Mouse (Mus musculus) layer of hippocampus, adult 18-20 months (tissue): ENCODE results near the gene Nutm1. TPM values are rescaled to one million over a fixed set of nuclear protein-coding genes. Genes with fewer than 3 reads are reported as not detected.

Experiments used
- DNase-seq, 2 experiments: peaks; one replicate each; pipeline ENCODE4 v3.0.0; 2022; ENCODE audit warnings: low spot score in 2 of 2
- total RNA-seq, 2 experiments: library from RNA; stranded (reverse); gene quantifications; 2 replicates each; pipeline ENCODE4 v1.2.3; 2021

Gene Nutm1
- total RNA-seq, 2 experiments from 2014 or later: not detected

DNA sequence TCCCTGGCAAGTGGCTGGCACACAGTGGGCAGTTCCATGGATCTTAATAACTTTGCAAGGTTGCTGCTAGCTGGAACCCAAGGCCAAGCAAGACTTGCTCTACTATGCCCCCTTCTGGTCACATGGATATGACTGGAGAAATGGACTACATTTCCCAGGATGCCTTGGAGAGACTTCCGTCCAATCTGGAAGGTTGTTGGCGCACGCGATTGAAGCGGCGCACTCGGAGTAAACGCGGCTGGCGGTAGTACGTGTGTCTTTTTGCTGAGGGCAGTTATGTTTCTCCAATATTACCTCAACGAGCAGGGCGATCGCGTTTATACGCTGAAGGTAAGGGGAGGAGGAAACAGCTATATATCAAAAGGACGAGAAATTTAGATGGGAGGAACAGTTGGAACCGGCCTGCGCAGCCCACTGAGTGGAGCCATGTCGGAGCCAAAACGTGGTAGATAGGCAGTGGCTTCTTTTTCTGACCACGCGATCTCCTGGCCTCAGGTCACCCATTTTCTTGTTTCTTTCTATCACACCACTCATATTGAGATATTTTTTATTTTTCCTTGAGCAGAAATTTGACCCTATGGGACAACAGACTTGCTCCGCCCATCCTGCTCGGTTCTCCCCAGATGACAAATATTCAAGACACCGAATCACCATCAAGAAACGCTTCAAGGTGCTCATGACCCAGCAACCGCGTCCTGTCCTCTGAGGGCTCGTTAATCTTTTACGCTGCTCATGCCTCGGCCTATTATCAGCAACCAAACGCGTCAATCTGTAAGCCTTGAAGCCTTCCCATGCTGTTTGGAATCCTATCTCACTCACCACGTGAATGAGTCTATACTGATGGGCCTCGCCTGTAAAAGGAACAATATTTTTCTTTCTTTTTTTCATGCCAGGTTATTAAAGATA is 2.9 kb upstream of the Nutm1 start, which contains the start of gene Nop10:
Nop10 (plus strand) TSS at position 179 of the 906 bp plus-strand sequence.
- DNase-seq: peak; percentile 86 to 95

DNA sequence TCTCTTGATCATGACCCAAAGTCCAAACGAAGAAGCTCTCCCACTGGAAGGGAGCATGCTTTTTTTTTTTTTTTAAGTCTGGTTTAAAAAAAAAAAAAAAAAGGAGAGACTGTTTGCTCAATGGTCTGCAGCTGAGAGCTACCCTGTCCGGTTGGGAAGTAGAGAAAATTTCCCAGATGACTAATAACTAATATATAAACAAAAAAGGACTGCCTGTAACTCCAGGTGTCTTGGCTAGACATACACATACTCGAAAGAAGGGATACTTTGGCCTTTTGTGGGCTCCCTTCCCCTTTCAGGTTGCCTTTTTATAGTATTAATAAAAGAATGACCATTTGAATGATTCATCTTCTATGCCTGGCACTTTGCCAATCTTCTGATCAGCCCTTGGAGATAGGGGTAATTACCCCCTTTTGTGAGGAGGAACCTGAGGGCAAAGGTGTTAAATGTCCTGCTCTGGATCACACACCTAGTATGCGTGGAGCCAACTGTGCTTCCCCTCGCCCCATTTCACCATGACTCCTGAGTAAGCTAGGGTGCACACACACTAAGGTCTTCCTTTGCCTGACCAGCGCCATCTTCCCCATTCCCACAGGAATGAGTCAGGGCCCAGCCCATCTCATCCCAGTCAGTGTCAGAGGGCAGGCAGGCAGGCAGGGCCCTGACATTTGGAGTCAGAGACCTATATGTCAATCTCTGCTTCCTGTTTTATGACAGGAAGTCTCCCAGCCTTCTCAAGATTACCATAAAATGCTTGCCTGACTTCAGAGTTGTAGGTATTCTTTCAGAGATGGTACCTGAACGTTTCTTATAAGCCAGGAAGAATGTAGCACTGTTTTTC is 4.2 kb downstream of the Nutm1 start:
- DNase-seq: no peak

DNA sequence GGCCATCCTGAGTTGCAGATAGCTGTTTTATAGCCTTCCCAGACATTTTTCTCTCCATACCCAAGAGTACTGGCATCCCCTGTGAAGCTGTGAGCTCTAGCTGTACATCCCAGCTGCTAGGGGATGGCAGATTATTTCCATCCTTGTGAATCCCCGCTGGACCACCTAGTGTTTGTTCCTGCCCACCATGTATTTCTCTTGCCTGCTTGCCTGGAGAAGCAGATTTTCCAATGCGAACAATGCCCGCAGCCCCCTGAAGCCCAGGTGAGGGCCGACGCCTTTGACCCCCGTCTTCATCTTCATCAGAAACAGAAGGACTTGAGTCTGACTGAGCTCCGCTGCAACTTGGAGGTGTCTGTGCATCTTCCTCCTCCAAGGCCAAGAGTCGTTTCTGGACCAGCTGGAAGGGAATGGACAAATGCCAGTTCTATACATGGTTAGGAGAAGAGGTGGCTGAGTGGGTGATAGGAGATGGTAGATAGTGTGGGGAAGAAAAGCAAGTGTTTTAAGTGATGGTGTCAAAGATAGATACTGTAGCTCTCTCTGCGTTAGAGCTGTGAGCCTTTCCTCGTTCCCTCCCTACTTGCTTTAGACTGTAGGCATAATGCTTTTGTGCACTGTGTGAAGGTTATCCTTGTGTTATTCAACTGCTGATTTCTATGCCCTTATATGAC is 9.2 kb downstream of the Nutm1 start:
- no peak for DNase-seq

DNA sequence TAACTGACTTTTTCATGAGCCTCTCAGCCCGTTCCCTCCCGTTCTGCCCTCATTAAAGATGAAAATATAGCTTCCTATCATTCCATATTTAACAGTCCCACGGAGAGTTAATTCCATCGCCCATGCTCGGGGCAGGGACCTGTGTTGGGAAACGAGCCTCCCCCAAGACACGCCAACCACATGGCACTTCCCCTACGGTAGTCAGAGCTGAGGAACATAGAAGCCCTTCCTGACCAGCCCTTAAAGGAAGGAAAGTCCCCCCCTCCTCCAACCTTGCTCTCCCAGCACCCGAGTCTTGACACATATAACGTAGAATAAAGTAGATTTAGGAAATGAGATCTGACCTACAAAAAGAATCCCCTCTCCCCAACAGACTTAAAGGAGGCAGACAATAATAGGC is 11.8 kb downstream of the Nutm1 start:
- no peak for DNase-seq

DNA sequence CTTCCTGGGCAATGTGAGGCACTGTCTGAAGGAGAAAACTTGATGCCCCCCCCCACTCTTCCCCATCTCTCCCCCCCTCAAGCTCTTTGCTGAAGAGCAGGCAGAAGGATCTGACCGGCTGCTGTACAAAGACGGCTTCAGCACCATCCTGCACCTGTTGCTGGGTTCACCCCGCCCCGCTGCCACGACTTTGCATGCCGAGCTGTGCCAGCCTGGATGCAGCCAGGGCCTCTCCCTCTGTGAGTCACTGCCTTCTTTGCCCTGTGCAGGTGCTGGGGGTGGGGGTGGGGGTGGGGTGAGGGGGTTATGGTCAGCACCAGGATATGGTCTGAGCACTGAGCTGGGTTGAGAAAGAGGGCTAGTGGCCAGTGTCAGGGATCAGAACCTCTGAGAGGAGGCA is 12.9 kb downstream of the Nutm1 start:
- DNase-seq: no peak

DNA sequence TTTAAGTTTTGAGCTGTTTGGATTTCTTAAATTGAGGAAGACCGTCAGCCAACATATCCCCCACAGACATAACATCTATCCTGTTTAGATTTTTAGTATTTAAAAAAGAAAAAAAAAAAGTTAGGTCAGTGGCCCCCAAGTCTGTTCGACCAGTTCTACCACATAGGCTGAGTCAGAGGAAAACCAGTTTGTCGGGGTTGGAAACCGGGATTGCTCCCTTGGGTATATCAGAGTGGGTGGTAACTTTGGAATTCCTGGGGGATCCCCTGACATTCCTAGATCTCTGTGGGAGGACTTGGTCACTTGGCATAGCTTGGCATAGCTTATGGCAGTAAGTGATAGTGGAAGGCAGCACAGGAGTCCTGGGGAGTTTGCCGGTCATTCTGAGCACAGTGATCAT is 13.8 kb downstream of the Nutm1 start:
- no peak for DNase-seq

DNA sequence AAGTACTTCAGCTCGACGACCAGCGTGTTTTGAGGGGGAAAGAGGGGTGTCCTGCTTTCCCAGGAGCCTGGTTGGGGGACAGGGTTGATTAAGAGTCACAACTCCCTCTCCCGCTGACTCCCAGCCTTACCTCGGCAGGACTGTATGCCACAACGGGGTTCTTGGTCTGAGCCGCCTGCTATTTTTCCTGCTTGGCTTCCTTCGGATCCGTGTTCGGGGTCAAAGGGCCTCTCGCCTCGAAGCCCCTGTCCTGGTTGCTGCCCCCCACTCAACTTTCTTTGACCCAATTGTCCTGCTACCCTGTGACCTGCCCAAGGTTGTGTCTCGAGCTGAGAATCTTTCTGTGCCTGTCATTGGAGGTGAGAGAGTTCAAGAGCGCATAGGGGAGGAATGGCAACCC is 17.3 kb downstream of the Nutm1 start:
- DNase-seq: no peak

DNA sequence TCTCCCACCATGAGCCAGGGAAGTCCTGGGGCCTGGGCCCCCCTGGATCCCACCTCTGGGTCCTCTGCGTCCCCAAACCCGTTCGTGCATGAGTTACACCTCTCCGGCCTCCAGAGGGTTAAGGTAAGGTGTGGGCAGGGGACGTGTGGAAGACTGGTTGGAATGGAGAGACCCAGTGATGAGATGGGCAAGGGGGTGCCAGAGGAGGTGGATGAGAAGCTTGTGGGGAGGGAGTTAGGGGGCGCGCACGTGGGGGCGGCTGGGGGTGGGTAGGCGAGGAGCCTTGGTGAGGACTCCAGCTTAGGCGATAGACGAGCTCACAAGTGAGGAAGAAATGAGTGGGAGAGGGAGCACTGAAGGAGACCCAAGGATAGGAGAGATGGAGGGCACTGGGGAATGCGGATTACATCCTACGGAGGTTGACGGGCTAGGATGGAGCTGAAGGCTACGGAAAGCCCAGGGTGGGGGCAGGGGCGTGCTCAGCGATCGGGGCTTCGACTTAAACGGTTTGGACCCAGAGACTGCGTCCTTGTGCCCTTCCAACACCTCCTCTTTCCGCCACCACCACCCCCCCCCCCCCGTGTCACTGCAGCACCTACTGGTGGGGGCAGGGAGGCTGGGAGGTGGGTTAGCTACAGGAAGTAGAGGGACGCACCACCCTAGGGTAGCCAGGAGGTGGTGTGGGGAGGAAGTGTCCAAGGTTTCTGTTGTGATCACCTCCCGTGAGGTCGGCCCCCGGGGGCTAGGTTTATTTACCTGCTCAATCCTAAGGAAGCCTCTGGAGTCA is 19.0 kb downstream of the Nutm1 start:
- peak in 1 of 2 experiments; percentile 50 for DNase-seq

DNA sequence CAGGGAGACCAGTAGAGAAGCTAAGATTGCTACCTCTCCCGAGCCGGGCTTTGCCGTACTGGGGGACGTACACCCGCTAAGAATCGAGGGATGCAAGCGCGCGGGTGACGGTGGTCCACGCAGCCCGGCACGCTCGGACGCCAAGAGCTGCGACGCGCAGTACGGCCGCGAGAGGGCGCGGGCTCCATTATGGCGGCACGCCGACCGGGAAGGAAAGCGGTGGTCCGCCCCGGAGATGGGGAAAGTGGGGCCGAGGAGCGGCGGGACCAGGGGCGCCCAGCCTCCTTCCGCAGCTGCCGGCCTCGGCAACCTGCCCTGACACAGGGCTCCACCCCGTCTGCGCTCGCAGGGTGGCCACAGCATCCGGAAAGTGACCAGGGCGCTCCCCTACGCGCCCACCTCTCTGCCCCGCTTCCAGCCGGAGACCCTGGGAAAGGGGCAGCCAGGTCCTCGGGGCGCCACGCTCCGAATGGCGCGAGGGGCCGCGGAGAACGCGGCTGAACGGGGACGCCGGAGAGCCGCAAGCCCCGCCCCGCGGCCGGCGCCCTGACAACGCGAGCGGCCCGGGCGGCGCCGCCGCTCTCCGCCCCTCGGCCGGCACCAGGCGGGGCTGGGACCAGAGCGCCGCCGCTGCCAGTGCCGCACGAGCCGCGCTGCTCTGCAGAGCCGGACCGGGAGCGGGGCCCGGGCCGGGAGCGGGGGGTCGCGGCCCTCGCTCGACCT is 19.7 kb downstream of the Nutm1 start, which contains the start of gene Lpcat4:
Lpcat4 (plus strand) TSS at position 257 of the 723 bp plus-strand sequence.
- peak; percentile 80 to 93 for DNase-seq

DNA sequence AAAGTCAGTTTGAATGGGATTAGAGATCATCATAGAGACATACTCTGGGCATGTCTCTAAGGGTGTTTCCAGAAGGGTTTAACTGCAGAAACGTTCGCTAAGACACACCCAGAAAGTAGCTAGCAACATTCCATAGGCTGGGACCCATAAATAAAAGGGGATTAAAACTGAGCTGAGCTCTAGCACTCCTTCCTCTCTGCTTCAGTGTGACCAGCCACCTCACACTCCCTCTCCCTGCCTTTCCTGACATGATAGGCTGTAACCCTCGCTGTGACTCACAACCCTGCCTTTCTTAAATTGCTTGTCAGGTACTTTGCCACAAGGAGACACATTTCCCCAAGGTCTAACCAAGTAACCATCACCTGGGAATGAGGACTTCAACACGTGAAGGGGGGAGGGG is 21.1 kb downstream of the Nutm1 start:
- DNase-seq: no peak

DNA sequence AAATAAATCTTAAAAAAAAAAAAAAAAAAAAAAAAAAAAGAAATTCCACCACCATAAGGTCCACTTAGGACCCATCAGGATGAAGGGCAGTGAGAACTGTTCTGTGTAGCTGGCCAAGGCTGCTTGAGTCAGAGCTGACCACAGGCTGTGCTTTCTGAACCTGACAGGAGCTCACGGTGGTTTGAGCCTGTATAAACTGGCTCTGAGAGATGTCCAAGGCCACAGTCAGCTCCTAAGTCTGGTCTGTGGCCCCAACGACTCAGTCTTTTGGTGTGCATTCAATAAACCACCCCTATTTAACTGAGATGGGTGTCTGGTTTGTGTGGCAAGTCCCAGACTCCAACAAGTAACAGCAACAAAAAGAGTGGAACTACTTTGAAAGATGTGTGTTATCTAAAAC is 22.5 kb downstream of the Nutm1 start:
- no peak for DNase-seq

DNA sequence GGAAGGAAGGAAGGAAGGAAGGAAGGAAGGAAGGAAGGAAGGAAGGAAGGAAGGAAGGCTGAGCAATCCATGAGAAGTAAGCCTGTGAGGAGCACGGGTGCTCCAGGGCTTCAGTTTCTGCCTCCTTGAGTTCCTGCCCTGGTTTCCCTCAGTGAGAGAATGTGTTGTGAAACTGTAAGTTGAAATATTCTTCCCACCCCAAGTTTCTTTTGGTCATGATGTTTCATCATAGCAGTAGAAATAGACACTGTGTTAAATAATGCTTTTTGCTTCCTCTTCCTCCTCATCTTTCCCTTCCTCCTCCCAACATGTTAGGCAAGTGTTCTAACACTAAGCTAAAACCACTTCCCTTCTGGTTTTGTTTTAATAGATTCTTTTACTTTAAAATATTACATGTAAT is 26.5 kb downstream of the Nutm1 start:
- no peak for DNase-seq

DNA sequence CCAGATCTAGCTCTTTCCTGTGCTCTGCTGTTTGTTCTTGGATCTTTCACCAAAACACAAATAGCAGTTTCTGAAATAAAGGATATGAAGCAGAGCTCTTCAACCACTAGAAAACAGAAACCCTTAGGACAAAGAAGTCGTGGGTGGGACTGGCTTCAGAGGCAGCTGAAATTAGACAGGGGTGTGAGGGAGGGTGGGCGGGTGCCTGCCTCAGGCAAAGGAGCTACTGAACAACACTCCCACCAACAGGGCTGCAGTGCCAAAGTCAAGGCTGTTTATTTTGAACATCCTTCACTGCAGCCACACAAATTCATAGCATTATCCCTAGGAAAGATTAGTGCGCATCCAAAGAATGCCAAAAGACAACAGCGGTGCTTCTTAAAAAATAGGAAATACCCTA is 34.7 kb downstream of the Nutm1 start:
- peak in 1 of 2 experiments; percentile 30 for DNase-seq

DNA sequence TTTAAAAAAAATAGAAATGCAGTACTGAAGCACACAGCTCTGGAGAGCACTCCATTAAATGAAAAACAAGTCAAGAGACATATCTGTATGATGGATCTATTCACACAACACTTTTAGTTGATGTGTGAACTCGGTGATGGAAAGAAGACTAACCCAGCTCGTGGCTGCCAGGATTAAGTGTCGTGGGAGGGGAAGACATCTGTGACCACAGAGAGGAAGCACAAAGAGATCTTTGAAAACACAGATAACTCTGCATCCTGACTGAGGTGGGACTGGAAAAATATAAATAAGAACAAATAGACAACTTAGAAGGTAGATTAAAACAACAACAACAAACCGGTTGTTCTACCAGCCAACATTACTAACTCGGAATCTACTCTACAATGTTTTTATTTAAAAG is 36.5 kb downstream of the Nutm1 start:
- DNase-seq: peak in 1 of 2 experiments; percentile 26

DNA sequence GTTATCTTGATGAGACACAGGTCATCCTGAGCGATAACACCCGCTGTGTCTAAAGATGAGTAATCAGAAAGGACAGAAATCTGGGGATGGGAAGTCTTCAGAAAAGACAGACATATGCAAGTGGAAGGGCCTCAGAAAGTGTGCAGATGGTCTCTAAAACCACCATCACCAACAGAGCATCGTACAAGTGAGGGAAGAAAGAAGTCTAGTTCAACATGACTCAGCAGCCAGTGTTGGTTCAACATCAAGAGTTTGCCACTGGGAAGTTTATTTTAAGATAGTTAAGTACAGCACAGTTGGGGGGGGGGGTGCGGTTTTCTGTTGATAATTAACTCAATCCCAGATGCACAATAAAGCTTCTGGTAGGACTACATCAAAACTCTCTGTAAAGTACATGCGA is 38.2 kb downstream of the Nutm1 start:
- DNase-seq: no peak

DNA sequence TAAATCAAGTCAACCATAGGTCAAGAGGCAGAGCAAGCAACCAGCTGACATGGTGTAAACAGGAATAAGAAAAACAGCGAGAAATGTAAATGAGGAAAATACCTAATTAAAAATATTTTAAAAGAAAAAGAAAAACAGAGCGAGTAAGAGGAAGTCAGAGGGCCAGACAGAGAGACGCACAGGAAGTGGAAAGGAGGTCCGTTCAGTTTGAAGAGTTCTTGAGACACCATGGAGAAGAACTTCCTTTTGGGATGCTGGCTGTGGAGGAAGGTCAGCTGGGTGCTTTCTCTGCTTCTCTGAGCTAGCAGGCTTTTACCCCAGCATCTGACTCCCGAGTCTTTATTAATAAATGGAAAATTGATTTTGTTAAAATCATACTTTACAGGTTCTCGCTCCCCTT is 41.5 kb downstream of the Nutm1 start:
- no peak for DNase-seq

DNA sequence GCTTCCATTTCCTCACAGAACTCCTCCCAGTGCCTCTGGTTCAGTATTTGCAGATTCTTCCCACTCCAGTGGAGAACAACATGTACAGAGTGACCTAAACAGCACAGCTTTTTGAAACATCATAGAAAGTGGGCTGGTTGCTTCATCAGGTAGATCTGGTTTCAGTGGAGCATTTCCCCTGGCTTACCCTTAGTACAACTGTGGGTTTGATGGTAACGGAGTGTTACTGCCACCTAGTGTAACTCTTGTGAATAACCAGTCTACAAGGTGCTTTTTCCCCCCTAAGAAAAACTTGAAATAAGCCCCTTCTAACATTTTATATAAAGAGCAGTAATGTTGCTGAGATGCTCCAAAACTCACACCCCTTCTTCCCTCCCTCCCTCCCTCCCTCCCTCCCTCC is 43.1 kb downstream of the Nutm1 start:
- peak in 1 of 2 experiments; percentile 33 for DNase-seq

DNA sequence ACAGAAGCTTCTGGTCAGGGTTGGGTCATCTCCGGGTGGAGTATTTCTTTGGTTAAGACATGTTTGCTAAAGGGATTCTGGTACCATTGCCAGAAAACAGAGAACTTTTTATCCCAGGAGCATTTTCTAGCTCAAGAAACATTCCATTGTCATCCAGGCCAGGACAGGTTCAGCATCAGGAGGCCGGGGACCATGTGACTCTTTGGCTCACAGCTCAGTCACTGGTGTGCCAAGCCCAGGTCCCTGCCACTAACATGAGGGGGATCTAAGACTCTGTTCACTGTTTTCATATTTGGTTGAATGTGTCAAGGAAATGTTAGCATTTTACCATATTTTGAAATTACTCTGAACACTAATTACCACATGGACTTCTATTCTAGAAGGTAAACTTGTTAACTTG is 48.4 kb downstream of the Nutm1 start:
- DNase-seq: no peak

DNA sequence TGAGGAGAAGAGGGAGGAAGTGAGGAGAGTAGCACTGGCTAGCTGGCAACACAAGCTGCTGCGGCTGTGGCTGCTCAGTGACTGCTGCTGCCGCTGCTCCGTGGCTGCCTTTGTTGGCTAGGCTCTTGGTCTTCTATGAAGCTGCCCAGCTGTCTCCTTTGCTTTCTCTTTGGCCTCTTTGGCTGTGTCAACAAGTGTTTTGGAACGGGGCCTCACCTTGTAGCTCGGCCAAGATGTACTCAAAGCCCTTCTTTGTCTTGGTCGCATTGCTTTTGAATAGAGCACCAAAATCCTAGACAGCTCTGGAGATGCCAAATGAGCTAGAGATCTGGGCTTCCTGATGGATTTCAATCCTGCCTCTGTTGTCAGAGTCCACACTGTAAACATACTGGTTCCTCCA is 48.9 kb downstream of the Nutm1 start:
- peak; percentile 43 to 80 for DNase-seq

DNA sequence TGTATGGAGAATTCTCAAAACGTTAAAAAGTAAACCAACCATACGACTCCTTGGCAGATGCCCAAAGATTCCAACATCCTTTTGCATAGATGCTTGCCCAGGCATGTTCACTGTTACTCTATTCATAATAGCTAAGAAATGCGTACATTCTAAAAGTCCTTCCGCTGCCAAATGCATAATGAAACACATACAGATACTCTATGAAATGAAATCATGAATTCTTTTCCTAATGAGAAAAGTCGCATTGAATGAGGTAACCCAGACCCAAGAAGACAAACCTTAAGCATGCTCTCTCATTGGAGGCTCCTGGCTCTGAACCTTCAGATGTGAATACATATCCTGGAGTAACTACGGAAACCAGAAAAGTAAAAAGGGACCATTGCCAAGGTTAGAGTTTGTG is 56.0 kb downstream of the Nutm1 start:
- DNase-seq: no peak
